Mouse (Mus musculus) large intestine, adult 2 months (tissue): ENCODE measurements at regions not wholly inside any gene's neighbourhood (a gene's known extent, or its start where the extent isn't known, plus 50 kb on each side); places are given as distances from the start of the nearest gene placed in this dataset.

Source experiments
- DNase-seq: peaks from one replicate; pipeline ENCODE4 v3.0.0-alpha.2; 2012; ENCODE audit warnings: low read depth, low spot score
- WGBS: fragments of 180-500 bp; shearing (Covaris S2); methylation state at CpG from one replicate; pipeline ENCODE4 v1.1.7; 2018; 5-methylcytosine and 5-hydroxymethylcytosine counted together

DNA sequence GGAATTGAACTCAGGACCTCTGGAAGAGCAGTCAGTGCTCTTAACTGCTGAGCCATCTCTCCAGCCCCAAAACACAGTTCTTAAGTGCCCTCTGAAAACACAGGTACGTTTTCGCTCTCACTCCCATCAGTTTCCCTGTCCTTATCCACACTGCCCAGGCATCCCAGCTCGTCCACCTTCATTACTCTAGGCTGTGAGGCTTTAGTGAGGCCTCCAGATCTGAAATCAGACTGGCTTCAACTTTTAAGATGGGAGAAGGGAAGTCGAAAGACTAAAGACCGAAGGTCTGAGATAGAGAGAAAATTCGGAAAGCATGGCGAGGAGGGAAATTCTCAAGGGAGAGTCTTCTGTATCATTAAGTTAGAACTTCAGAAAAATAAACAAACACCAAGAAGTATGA is 54.8 kb upstream of the Tet2 start:
- WGBS = 94% methylated on average over 7 of the region's 7 CpGs
- no peak for DNase-seq

DNA sequence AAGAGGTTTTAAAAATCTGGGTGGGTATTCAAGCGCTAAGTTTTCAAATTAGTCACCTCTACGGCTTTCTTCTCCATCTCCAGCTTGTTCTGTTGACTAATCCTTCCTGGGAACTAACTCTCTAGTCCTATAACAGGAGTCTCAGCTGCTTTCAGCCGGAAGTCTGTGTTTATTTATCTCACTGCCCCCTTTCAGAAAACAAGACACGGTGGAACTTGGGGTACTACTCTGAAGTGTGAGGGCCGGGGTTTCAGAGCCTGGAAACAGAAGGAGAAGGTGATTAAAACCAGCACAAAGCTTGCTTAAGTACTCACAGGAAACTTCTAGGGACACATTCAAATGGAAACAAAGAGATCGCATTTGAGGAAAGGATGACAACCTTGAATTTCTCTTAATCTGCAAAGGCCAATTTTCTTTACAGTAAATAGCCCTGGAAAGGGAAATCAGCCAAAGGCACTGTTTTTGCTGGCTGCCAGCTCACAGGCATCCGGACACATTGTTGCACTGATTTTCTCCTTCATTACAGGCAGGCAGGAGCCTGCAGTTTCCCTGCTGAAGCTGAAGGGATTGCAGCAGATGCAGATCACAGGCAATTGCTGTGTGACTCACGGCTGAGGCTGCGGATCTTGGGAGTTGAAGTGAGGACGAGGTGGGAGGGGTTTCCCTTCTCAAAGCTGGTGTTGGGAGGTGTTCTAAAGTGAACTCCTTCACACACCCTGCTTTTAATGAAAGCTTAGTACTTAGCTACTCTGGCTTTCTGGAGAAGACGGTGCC is 55.7 kb upstream of the Tet2 start:
- DNase-seq = peak; percentile 7
- WGBS = 21% methylated on average over 11 of the region's 11 CpGs

DNA sequence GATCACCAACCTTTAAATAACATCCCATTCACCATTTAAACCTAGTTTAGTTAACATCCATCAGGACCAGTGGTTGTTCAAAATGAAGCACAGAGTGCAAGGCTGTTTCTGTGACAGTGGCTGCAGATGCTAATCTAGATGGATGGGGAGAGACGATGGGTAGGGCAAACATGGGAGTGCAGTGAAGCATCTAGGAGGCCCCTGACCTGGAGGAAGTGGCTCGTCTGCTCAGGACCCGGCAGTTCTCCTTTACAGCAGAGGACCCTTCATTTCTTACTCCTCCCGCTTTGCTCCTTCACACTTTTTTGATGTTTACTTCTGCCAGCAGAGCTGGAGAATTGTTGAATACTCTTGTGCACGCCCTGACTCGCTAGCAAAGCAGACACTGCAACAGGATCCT is 60.5 kb upstream of the Tet2 start:
- WGBS = 71% methylated on average over 6 of the region's 6 CpGs

DNA sequence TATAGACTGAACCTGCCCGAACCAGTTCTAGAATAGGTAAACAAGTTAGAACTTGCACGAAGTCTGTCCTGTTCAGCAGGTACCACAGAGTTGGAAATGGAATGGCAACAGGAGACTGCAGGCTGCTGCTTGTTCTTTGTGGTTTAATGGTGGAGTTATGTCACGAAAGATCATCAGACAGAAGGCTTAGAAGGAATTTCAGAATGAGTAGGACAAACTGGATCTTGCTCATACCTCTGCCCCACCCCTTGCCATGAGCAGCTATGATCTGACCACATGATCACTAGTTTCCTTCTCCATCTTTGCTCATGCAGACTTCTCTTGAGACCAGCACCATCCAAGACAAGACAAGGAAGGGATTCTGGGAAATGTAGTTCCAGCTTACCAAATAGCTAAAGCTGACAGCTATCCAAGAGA is 63.9 kb upstream of the Tet2 start:
- WGBS = 37% methylated on average over 3 of the region's 3 CpGs
- DNase-seq = no peak

More for the DNA sequence above, 60.5 kb upstream of the Tet2 start:
- DNase-seq = no peak

DNA sequence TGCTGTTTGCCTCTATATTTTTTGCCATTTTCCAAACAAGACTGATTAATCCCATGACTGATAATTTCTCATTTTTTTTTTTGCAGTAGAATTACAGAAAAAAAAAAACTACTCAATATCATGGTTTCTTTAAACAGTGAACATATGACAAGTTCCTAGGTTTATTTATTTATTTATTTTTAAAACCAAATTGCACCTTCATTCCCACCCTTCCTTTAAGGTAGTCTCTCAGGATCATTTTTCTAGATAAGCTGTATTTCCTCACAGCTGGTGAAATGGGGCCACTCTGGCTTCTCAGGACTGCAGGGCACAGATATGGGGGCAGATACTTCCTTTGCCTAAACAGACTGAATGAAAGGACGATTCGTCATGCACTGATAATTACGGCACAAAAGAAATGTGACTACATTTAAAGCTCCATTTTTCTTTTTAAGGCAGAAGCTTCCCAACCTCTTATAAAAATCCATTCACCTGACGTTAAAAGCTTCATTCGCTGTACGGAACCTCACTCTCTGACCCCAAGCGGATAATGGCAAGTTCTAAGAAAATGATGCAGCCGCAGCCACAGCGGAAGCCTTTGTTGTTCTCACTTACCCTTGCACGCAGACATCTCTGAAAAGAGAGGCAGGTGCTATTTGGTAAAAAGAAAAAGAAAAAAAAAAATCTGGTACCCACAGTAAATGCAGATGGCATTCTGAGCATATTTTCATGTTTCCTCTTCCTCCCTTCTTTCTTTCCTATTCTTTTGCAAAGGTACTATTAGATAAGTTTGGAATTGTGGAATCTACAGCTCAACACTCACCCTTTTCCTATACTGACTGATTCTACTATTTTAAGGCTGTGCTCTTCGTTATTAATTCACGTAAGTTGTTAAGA is 69.1 kb upstream of the Tet2 start:
- DNase-seq = no peak
- 81% methylated on average over 12 of the region's 12 CpGs for WGBS

DNA sequence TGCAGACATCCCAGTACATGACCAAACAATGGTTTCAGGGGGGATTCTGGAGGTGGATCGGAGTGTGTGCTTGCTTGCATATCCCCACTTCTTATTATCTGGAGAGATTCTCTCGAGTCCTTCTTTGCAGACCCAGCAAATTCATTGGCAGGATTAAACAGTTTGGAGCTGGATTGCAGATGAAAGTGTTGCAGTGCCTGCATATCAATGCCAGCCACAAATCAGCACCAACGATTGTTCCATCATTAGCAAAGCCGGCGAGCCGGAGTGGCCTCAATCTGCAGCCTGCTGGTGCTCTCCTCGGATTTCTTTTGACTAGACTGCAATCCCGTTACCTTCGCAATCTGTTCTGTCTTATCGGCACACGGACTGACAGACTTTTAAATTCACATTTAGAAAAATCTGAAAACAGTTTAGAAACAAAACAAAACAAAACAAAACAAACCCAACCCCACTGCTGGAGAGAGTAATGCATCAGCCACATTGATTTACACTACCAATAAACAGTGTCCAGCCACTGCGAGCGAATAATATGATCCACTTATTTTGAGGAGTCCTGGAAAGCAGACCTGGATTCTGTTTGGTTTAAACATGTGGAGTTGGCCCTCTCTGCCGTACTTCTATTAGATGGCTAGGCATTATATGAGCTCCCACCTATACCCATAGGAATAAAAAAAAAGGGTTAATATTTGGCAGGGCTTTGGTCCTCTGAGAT is 69.9 kb upstream of the Tet2 start:
- no peak for DNase-seq
- 71% methylated on average over 14 of the region's 14 CpGs for WGBS

DNA sequence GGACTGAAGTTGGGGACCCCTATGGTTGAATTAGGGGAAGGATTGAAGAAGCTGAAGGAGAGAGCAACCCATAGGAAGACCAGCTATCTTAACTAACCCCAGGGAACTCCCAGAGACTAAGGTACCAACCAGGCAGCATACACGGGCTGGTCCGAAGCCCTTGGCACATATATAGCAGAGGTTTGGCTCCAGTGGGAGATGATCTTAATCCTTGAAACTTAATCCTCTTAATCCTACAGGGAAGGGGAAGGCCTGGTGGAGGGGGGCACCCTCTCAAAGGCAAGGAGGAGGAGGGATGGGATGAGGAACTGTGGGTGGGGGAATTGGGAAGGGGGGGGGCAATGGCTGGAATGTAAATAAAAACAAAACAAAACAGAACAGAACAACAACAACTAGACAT is 72.1 kb upstream of the Tet2 start:
- DNase-seq = no peak
- WGBS = 93% methylated on average over 2 of the region's 2 CpGs

DNA sequence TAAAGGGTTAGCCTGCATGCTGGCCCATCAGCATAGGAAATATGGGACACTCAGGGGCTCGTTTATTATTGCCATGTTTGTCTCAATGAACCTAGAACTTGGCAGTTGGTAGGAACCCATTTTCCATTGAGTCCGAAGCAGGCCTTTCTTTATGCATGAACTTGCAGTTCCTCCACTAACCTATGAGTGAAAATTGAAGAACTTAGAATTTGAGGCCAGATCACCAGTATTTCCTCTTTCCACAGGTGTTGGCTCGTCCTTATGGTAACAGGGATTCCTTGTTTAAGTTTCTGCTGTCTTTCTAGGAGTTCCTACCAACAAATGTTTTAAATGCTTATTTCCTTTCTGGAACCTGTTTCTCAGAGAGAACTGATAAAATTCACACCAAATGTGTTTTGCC is 73.6 kb upstream of the Tet2 start:
- no peak for DNase-seq
- 73% methylated on average over 3 of the region's 3 CpGs for WGBS

DNA sequence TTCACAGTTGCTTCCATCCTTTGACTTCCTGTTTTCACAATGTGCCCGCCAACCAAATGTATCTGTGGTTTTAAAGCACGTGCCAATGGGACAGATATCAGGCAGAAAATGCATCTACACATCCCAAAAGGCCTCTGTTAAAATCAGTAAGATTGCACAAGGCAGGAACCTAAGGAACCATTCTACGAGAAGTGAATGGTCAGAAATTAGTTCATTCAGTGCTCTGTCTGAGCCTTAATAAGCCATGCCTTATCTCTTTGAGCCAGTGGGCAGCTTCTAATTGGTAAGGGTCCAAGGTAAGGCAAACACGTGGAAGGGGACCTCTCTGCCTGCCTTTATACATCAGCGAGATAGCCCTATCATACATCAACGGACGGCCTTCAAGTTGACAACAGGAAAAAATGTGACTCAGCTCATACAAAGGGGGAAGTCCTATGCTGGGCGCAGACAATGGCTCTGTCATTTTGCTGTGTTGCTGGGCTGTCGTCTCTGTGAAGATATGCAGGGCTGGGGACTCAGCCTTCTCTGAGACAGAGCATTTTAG is 78.3 kb upstream of the Tet2 start:
- no peak for DNase-seq
- WGBS = 45% methylated on average over 9 of the region's 9 CpGs

DNA sequence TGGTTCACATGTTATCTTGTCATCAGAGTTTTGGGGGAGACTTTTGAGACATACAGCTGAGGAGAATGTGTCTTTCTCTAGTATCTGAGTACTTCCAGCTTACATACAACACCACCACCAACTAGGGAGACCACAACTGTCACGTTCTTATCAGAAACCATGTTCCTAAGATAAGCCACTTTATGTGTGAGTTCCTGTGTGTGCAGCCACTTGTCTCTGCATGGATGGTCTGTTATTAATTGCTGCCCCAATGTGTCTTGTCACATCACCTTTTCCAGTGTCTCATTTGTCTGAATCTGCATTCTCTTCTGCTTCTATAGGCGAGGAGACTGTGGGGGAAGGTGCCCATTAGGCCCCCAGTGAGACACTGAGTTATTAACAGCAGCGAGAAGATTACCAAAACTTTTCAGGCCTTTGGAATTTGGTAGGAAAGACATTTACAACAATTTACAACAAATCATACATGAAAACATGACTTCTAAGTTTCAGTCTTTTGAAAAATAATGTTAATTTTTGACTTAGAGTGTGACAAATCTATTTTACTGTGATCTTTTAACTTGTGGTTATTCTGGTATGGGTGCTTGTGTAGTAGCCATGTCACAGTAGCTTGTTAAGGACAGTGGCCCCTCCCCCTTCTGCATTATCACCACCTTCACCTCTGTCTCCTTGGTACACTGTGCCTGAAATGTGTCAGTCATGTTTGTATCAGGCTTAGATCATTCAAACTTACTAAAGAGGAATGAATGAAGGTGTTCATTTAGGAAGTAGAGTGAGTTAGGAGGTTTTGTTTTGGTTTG is 79.3 kb upstream of the Tet2 start:
- DNase-seq = no peak
- WGBS = 72% methylated on average over 3 of the region's 3 CpGs

DNA sequence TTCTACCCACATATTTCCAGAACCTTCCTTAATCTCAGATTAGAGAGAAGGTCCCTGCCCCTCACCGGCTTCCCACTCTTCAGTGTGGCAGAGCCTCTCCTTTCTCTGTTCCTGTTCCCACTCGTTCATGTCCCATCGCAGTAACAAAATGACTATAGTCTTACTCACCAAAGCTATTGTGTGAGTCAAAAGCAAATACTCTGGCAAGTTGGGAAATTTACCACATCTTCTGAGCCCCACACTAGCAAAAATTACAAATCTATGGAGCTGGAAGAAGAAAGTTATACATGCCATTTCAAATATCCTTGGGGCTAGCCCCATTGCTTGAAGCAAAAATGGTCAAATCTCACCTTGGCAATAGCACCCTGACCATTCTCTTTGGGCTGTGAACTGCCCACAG is 80.1 kb upstream of the Tet2 start:
- WGBS = 83% methylated on average over 3 of the region's 3 CpGs
- no peak for DNase-seq

DNA sequence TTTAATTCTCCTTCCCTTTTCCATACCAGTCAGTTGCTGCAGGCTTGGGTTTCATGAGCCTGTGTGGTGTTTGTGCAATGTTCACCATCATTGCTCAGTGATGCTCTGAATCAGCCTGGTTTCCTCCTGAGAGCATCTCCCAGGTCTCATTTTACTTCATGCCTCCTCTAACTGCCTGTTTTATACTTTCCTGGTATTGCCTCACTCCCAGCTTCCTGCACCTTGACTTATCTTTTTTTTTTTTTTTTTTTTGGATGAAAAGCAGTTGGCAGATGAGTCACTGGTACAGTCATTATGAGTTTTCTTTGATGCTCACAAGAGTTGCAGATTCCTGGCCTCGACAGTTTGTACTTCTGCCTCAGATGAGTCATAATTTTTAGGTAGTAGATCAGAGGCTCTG is 81.5 kb upstream of the Tet2 start:
- no peak for DNase-seq
- 8% methylated on average over 1 of the region's 1 CpGs for WGBS

DNA sequence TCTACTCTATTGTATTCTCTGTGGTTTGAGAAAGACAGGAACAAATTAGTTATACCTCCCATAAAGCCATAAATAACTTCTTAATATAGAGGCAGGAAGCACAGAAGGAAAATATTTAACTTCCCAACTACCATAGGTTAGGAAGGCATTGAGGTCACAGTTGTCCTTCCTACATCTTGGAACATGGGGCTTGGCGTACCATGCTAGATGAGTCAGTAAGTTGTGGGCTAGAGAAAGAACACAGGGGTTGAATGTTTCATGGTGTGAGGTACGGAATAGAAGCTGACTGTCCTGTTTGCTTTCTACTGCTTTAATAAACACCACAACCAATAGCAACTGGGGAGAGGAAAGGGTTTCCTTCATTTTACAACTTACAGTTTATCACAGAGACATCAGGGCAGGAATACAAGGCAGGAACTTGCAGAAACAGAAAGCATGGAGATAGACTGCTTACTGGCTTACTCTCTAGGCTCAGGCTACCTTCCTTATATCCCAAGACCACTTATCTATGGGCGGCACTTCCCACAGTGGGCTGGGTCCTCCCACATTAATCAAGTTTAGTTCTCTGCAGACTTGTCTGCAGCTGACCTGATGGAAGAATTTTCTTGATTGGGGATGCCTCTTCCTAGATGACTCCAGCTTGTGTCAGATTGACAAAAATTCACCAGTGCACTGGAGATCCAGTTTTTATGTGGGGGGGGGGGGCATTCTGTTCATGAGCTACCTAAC is 82.3 kb upstream of the Tet2 start:
- DNase-seq = no peak
- WGBS = 65% methylated on average over 3 of the region's 3 CpGs

DNA sequence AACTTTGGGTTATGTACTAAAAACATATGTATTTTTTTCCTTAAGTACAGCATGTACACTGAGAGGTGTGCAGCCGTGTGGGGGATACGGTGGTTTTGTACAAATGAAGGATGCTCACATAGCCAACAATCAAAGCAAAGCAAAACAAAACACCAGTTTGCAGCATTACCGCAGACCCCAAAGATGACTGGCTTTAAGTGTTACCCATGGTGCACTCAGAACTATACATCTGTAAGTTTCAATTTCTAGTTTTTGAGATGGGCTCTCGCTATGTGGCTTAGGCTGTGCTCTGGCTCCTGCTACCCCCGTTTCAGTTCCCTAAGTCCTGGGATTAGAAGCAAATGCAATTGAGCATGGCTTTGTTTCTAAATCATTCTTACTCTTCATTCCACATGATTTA is 89.4 kb upstream of the Tet2 start:
- no peak for DNase-seq
- WGBS = 89% methylated on average over 5 of the region's 5 CpGs

DNA sequence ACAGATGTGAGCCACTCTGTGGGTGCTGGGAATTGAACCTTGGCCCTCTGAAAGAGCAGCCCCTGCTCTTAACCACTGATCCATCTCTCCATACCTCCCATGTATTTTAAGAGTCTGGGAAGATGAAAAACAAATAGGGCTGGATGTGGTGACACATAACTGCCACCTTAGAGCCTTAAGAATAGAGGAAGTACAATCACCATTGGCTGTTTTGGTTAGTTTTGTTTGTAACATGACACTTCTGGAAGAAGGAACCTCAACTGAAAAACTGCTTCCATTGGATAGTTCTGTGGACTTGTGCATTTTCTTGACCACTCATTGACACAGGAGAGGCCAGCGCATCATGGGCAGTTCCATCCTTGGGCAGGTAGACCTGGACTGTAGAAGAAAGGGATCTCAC is 100.7 kb upstream of the Tet2 start:
- no peak for DNase-seq
- WGBS = 100% methylated on average over 1 of the region's 1 CpGs

DNA sequence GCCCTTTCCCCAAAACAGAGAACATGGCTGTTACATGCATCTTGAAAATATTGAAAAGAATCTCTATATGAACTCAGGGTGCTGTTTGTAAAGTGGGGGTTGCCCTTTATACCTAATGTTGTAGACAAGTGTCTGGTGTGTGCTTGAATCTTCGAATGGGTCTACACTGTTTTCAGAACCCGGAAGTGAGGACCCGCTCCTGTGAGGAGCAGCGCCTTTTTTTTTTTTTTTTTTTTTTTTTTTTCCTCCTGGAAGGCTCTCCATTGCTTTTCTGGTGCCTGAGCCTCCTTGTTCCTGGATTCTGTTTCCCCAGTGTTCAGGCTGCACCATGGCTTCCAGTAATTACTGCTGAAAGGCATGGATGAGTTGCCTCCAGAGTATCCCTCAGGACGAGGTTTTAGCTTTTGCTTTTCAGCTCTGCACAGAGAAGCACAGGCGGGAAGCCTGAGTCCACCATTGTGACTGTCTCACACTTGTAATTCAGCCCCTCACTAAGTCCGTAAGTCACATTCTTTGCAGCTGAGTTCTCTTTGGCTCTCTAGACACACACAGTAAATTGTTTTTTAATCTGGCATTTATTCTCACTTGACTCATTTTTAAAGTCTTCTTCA is 101.6 kb upstream of the Tet2 start:
- WGBS = 68% methylated on average over 7 of the region's 7 CpGs
- no peak for DNase-seq

DNA sequence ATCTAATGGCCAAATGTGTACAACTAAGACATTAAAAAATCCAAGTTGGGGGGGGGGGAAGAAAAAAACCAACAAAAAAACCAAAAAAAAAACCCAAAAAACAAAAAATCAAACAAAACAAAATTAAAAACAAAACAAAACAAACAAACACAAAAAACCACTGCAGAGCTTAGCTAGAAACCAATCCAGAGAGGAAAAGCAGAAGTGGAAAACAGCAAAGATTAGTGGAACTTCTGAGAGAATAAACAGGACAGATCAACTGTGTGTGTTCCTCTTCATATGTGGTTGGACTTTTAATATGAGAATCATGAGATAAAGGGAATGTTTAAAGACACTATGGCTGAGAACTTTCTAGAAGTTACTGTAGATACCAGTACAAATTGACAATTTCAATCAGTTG is 105.1 kb upstream of the Tet2 start:
- no peak for DNase-seq

DNA sequence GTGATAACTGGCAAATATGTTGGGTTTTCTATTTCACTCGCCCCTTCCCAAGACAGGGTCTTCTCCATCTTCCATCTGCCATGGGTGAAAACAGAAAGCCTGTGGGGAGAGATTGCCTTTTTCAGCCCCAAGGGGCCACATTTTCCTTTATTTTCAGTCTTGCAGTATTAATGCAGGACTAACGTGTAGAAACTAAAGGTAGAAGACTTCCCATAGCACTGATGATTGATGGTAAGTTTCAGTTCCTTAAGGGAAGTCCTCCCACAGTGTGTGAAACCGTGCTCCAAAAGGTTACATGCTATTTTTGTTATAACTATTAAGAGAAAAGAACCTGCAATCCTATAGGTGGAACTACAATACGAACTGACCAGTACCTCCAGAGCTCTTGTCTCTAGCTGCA is 107.1 kb upstream of the Tet2 start:
- WGBS = 73% methylated on average over 4 of the region's 4 CpGs
- no peak for DNase-seq

DNA sequence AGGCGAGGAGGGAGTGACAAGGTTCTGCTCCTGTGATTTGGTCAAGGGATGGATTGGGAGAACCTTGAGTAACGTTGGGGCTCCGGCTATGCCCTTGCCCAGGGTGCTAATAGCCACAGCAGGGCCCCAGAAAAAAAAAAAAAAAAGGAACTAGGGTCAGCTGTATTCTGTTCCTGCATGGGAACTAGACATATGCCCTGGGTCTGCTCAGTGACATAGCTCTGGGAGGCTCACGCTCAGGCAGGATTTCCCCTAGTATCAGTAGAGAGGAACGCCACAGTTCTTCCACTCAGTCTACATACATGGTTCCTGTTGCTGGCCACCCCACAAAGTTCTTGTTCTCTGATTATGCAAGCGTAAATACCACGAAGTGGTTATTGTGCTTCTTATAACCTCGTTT is 114.8 kb upstream of the Tet2 start:
- DNase-seq = no peak
- 79% methylated on average over 8 of the region's 8 CpGs for WGBS
